24 mouse cellular contexts compared by ENCODE assay signal in genomic region chr11:8434366-8434765, GRCm38 (mm10).
"Had no signal": no experiment of that assay in that cellular context is flagged by ENCODE, and none has a peak within 500 bp of the region (broad histone marks: within the 10 kb centered on the region; RNA-seq: fewer than 3 reads in every experiment).

No protein-coding gene starts in this region.

- H3K4me2 ChIP-seq: forebrain, embryonic 15.5 days; heart, embryonic 13.5 days; heart, embryonic 15.5 days; hindbrain, embryonic 13.5 days; hindbrain, embryonic 15.5 days; limb, embryonic 12.5 days; limb, embryonic 15.5 days had no signal

- ATAC-seq: forebrain, embryonic 15.5 days; forebrain, postnatal 0 days; hindbrain, postnatal 0 days; intestine, embryonic 16.5 days had no signal

- H3K9me3 ChIP-seq: forebrain, embryonic 15.5 days; heart, embryonic 10.5 days; heart, embryonic 15.5 days; hindbrain, embryonic 13.5 days; hindbrain, embryonic 15.5 days; limb, embryonic 12.5 days; limb, embryonic 15.5 days had no signal

- H3K27ac ChIP-seq: forebrain, embryonic 15.5 days; heart, embryonic 10.5 days; heart, embryonic 13.5 days; heart, embryonic 15.5 days; hindbrain, embryonic 13.5 days; hindbrain, embryonic 15.5 days; hindbrain, postnatal 0 days; layer of hippocampus, adult 2 months; left cerebral cortex, adult 2 months; limb, embryonic 12.5 days; limb, embryonic 15.5 days; liver, embryonic 14.5 days had no signal

- H3K4me3 ChIP-seq: forebrain, embryonic 15.5 days; heart, embryonic 10.5 days; heart, embryonic 13.5 days; heart, embryonic 15.5 days; hindbrain, embryonic 13.5 days; hindbrain, embryonic 15.5 days; layer of hippocampus, adult 2 months; left cerebral cortex, adult 2 months; limb, embryonic 12.5 days; limb, embryonic 15.5 days had no signal

- DNase-seq: forebrain, postnatal 0 days; gastrocnemius, postnatal 14 days; gastrocnemius, postnatal 36 days; heart, adult 18-20 months; heart, postnatal 14 days; heart, postnatal 36 days; kidney, adult 18-20 months; kidney, adult 8-10 months; kidney, postnatal 10 days; kidney, postnatal 25 days; kidney, postnatal 4 days had no signal

- H3K4me1 ChIP-seq: heart, embryonic 10.5 days; heart, embryonic 13.5 days; heart, embryonic 15.5 days; hindbrain, embryonic 13.5 days; hindbrain, embryonic 15.5 days; limb, embryonic 12.5 days had no signal

- H3K36me3 ChIP-seq: forebrain, embryonic 15.5 days had no signal

- H3K27me3 ChIP-seq: forebrain, embryonic 15.5 days; heart, embryonic 13.5 days; heart, embryonic 15.5 days; hindbrain, embryonic 13.5 days; hindbrain, embryonic 15.5 days; limb, embryonic 12.5 days; limb, embryonic 15.5 days had no signal

- H3K9ac ChIP-seq: forebrain, embryonic 15.5 days; forebrain, postnatal 0 days; heart, embryonic 13.5 days; heart, embryonic 15.5 days; hindbrain, embryonic 13.5 days; hindbrain, embryonic 15.5 days; limb, embryonic 12.5 days; limb, embryonic 15.5 days; liver, embryonic 14.5 days had no signal
